Mouse (Mus musculus) fibroblast of lung, adult 2 months (primary cell): ENCODE data around the gene En1.

Source experiments
- DNase-seq: peaks from one replicate; pipeline ENCODE4 v3.0.0-alpha.2; 2011; ENCODE audit warnings: low read depth

Gene En1

DNA sequence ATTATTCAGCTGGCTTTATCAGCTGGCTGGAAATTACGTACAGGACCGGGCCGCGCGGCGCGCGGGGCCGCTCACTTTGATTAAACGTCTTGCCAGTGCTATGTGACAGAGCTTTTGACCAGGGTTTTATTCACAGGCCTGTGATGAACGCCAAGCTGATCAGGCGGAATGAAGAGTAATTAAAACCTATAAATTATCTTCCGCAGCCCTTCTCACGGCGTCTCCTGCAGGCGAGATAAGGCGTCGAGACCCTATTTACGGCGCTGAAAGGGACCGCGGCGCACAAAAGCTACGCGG lies 2.1 kb upstream of the En1 start:
- no peak for DNase-seq

DNA sequence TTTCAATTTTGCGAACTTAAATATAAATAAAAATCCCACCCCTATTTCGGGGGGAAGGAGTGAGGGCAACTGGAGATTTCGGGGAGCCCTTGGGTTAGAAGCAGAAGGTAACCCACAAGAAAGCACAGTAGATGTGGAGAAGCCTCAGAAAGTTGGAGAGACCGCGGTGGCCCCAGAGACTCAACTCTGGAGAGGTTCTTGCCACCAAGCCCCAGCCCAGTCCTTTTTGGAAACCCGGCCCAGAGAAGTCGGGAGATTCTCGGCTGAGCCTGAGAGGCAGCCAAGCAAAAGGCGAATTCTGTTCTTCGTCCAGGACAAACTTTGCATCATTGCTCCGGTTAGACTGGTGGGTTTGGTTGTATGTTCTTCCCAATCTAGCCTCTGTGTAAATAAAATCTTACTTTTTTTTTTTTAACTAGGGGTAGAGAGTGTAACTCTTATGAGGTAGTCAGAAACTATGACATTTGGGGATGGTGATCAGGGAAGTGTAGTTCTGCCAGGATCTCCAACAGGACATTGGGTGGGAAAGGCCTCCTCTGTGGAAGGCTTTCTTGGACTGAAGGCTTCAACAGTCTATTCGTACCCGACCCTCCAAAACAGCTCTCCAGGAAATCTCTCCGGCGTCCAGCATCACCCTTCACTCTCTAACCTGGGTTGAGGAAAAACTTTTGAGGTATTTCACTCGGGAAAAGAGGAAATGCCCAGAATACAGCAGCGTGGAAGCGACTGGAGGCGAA lies 1.5 kb upstream of the En1 start:
- DNase-seq = no peak

DNA sequence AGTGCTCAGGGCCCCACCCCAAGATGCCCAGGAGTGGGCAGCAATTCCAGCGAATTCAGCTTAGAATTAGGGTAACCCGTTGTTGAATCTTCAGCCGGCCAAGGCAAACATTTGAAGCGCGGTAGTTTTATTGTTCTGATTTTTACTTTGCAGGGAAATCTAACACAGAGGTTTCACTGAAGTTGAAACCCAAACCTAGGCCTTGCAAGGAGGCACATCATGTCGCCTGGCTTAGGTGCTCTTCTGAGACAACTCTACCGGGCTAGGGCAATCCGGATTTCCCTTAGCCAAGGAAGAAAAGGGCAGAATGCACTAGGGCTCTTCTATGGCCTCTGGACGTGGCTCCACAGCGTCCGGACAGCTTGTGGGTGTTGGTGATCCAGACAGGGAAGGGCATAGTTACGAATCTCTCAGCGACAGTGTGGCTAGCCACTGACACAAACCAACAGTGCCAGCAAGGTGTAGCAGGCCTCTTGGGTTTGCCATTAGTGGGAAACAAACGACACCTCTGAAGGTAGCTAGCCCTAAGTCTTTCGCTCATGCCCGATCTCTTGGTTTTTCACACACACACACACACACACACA lies 873 bp upstream of the En1 start:
- no peak for DNase-seq

DNA sequence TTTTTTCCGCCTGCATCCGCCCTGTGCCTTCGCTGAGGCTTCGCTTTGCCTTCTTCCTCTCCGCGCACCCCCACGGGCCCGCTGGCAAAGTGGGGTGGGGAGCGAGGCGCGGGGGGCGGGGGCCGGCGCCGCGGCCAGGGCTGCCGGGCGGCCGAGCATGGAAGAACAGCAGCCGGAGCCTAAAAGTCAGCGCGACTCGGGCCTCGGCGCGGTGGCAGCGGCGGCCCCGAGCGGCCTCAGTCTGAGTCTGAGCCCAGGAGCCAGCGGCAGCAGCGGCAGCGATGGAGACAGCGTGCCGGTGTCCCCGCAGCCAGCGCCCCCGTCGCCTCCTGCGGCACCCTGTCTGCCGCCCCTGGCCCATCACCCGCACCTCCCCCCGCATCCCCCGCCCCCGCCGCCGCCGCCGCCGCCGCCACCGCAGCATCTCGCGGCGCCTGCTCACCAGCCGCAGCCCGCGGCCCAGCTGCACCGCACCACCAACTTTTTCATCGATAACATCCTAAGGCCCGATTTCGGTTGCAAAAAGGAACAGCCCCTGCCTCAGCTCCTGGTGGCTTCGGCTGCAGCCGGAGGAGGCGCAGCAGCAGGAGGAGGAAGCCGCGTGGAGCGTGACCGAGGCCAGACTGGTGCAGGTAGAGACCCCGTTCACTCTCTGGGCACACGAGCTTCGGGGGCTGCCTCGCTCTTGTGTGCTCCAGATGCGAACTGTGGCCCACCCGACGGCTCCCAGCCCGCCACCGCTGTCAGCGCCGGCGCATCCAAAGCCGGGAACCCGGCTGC lies 848 bp downstream of the En1 start:
- DNase-seq = no peak

DNA sequence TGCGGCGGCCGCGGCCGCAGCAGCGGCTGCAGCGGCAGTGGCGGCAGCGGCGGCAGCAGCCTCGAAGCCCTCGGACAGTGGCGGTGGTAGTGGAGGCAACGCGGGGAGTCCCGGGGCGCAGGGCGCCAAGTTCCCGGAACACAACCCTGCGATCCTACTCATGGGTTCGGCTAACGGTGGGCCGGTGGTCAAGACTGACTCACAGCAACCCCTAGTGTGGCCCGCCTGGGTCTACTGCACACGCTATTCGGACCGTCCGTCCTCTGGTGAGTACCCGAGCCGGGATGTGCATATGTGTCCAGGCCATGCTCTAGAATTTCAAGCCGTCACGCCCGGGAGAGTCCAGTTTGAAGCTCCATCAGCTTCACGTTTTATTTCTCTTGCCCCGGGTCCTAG lies 1.4 kb downstream of the En1 start:
- DNase-seq = no peak

DNA sequence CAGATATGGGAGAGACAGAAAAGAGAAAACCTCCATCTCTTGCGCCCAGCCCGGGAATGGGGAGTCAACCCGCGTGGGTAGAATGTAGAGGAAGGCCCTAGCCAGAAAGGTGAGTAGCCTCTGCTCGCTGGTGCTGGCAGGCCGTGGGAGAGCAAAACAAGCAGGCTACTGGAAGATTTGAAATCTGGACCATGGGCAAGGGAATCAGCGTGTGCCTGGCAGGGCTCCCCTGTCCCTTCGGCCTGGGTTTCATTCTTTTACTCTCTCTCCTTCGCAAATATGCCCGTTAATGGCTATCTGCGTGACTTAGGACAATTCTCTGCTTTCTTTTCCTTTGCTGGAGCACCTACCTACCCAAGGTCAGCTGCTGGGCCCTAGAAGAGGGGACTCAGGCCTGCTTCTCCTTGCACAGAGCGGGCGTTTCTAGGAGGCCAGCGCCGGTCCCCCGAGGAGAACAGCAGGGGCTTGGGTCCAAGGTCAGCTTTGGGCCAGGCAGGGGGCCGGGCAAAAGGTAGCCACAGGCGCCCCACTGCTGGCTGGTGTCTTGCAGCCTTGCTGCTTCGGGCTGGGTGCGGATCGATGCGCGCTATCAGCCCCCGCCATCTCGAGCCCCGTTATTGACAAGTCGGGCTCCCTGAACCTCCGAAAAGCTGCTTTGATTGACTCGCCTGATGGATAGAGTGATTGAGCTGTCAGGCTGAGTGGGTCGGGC lies 2.4 kb downstream of the En1 start:
- DNase-seq = no peak

DNA sequence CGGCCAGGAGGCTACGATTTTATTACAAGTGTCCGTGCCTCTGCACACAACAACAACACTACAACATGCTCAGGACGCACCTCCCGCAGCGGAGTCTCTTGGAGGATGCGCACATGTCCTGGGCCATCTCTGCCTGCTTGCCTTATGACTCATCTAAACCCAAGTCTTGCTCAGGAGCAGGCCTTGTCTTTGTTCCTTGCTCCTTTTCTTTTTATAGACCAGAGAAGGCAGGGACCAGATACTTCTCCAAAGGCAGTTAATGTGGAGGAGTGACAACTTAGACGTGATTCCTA lies 2.9 kb downstream of the En1 start:
- DNase-seq = no peak

DNA sequence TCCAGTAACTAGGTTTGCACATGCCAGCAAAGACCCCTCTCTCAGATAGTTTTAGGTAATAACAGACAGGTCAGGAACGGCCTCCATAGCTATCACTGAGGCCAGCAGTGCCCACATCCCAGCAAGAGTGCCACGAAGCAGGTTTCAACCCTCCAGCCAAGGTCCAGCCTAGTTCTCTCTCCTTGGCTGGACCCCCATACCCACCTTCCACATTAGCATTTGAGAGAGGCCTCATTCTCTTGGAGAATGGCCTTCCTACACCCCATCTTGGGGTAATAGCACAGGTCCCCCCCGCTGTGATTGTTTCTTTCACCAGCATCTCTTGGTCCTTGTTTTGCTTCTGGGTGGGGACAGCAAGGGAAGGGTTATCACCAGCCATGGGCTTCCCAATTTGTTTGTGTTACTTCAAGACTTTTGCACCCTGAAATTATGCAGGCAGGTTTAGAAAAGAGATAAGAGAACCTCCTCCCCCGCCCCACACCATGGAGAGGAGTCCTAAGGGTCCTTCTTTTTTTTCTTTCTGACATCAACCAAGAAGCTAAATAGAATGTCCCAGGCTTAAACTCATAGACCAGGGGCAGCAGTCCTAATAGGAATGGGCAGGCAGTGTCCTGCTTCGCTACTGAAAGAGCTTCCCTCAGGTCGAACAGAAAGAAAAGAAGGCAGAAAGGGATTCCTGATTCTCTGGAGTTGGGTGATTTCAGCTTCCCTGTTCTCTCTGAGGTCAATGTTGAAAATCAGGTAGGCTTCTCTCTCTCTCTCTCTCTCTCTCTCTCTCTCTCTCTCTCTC lies 3.5 kb downstream of the En1 start:
- no peak for DNase-seq

DNA sequence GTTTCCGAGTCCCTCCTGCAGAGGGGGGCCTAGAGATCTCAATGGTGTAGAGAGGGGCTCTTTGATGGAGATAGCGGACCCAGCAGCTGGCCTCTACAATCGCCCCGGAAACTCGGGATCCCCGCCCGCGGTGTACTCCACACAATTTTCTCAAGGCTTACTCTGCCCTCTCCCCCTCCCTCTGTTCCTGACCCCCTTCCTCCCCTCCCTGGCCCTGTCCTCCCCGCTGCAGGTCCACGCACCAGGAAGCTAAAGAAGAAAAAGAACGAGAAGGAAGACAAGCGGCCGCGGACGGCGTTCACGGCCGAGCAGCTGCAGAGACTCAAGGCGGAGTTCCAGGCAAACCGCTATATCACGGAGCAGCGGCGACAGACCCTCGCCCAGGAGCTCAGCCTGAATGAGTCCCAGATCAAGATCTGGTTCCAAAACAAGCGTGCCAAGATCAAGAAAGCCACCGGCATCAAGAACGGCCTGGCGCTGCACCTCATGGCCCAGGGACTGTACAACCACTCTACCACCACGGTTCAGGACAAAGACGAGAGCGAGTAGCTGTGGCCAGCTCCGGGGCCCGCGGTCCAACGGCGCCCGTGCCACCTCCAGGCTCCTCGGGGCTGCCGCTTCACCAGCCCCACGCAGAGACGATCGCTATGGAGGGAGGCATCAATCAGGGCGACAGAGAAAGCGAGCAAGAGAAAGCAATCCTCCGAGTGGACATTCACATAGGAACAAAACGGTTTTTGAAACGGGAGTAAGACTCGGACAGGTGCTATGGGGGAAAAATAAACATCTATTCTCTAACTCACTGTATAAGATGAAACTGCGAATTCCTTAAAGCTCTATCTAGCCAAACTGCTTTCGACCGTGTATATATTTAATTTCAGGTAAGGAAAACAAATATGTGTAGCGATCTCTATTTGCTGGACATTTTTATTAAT lies 4.7 kb downstream of the En1 start:
- no peak for DNase-seq

DNA sequence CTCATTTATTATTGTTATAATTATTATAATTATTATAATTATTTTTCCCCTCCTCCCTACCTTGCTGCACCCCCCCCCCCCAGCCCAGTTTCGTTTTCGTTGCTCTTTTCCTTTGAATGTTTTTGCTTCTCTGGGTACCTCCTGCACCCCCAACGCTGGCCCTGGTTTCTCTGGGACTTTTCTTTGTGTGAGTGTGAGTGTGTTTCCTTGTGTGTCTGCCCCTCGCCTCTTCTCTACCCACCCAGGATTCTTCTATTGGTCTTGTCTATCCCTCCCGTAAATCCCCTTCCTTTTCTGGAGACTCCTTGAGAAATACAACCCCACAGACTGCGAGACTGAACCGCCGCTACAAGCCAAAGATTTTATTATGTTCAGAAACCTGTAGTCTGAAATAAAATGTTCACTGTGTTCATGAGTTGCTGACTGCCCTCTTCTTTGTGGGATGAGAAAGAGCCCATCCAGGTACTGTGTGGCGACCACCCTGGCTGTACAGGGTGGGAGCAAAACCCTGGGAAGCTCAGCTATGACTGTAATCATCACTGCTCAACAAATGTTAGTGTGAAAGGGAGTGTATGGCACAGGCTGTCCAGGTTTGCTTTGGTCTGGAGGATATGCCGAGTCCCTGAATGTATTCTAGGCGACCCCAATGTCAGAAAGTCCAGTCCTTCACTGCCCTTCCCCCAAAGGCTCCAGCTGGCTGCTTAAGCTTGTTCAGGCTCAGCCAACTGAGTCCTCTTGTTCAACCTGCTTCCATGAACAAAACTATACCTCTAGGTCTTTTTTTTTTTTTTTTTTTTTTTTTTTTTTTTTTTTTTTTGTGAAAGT lies 5.6 kb downstream of the En1 start:
- DNase-seq = no peak

DNA sequence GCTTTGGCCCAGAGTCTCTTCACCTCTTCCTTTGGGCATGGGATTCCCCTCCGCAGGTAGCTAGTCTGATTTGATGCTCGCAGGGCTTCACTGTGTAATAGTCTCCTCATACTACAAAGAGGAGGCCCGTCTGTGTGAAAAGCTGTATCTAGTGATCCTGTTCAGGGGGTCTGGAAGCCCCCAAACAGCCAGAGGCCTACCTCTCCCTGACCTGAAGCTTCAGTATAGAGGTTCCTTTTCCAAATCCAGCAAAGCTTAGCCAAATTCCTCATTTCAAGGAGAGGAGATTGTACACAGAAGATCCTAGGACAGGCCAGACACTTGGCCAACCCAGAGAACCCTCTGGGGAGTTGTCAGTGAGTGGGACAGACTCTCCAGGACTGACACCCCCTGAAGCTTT lies 6.2 kb downstream of the En1 start:
- DNase-seq = no peak

DNA sequence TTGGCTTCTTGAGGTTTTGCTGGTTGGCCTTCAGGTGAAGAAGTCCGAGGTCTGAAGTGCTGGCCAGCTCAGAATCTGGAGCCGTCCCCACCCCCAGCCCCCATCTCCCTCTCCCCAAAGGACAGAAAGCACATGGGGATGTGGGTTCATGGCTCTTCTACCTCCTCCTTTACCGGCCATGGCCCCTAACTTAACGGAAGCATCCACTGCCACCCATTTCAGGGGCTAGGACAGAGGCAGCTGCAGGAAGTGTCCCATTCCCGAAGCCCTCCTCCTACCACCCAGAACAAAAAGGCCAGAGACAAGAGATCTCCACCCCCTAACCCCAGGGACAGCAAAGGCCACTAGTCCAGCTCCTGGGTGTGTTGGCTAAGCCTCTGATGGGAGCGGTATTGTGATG lies 7.4 kb downstream of the En1 start:
- no peak for DNase-seq

DNA sequence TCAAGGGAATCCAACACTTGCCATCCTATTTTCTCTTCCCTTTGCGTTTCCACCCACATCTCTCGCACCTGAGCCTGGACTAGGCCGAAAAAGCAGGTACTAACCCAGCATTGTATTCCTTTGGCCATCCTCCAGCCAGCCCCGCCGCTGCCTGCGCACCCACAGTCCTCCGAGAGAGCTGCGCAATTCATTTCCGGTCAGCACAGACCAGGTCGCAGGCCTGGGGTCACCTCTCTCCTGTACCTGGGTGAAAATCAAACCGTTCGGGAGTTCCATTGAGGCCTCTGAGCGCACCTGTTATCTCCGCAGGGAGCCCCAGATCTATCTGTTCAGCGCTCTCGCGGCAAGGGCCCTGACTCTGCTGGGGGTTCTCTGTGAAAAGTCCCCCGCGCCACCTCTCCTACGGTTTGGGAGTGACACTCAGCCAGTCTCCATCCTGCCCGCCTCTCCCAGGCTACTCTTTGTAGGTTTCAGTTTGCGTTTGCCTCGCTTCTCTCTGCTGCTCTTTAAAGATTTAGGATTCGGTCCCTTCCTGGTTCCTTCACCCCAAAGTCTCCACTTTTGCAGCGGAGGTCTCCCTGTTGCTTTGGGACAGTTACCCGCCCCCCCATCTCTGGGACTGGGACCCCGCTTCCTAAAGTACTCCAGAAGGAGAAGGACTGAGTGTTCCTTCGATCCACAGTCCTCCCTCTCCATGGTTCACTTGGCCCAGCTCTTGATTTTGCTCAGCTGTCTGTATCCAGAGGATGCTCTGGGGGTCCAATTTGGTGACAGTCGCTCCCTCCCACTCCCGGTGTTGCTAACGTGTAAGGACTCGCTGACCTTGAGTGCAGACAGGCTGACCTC lies 11.5 kb downstream of the En1 start:
- no peak for DNase-seq

DNA sequence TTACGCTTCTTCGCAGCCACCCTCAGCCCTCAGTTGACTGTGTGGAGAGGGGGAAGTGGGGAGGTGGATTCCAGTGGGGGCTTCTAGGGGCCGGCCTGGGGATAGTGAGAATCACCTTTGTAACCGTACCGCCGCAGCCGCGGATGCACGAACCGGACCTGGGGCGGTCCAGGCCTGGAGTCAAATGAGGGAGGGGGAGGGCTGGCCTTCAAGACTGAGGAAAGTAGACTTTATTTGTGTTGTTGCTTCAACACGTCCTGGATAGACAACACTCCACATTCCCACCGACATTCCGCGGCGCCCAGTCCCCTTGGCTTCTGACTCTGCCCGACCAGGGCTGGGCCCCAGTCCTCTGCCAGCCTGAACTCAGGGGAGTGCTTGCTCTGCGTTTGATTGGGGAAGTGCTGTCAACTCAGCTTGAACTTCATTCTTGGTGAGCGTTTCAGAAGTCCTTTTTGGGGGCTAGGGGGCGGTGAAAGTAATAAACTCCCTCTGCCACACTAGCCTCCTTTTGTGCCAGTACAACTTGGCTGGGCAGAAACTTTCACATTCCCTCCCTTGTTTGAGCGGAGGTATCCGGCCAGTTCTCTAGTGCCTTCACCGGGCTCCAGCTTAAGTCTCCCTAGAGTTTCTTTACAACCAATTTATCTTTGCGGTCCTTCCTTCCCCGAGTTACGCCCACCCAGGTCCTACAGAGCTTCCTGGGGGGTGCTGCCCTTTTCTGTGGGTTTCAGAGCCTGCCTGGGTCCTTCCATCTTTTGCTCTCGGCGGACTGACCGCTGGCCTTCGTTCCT lies 12.3 kb downstream of the En1 start:
- DNase-seq = no peak

DNA sequence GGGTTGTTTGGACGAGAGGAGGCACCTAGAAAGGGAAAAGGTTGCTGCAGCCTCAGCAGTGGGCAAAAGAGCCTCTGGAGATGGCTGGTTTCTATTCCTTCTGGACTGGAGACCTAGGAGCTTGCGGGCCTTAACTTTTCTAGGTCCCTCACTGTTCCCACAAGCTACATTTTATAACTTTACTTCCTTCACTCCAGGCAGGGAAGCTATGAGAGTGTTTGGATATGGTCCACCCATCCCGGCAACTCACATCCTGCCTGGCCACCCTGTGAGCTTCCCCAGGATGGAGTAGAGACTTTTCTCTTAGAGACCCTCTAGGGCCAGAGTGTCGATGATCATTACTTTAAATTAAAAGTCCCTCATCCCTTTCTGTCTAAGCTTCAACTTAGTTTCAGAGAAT lies 13.3 kb downstream of the En1 start:
- no peak for DNase-seq

DNA sequence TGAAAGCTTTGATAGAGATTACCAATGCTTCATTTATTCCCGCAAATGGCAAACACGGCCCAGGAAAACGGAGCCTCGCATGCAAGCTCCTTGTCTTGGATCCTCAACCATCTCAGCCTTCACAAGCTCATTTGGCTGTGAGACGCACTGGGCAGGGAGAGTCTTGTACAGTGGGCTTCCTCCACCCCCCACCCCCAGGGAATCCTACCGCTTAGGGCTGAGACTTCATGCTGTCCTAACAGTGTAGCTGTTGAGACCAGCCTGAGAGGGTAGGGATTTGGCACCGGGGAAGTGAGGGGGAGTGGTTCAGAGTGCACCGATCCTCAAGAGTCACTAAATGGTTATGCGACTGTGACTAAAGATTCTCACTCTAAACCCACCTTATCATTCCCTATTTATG lies 13.7 kb downstream of the En1 start:
- DNase-seq = no peak

DNA sequence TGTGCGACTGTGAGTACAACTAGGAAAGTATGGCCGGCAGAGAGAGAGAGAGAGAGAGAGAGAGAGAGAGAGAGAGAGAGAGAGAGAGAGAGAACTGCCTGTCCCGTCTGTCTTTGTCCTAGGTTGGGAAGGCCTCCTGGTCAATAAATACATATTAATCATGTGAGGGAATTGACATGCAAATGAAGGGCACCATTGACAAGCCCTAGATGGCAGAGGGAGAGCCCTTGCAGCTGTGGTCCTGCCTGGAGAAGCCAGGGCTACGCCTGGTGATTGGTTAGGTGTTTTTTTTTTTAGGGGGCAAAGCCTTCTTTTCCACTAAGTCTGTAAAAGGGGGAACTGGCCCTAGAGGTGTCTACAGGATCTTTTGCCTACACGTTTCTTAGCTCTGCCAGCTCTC lies 19.2 kb downstream of the En1 start:
- DNase-seq = no peak

DNA sequence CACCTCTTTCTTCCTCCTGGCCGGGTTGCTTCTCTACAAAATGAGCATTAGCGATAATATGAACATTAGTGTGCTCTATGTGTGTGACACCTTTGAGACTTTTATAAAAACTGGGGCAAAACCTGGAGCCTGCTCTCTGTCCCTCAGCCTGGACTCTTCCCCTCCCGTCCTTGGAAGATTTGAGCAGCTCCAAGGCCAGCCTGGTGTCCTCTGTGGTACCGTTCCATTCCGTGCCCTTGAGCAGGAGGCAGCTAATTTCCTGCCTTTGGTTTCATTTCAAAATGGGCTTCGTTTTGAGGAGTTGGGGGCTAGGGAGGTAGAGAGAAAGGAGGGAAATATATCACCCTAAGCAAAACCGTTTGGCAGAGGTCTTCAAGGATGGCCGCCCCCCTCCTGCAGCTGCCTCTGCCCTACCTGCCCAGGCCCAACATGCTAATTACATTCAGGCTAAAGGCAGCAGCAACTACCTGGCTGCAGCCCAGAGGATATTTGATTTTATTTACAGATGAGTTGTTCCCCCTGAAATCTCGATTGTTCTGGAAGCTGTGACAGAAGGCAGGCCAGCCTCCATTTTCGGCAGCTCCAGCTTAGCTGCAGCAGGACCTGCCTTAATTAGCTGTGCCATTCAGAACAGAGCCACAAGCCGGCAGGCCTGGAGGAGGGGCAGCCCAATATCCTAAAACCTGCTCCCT lies 24.9 kb downstream of the En1 start:
- no peak for DNase-seq
